Mouse (Mus musculus): Measurements from ENCODE around the gene Edil3.

DNA sequence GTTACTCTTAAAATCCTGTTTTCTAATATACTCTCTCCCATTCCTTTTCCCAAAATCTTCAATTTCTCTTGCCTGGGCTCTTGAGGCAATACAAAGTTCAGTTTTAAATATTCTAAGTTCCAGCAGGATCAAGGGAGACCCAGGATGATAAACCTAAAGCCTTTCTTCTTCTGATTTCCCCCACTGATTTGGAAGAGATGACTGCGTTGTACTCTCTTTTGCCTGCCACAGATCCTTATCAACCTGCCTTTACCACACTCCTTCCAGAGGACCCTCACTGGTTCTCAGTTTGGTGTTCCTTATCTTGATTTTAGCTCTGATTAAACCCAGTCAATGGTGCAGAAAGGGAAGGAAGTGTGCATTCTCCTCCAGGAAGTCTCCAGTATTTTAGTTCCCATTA, 435.6 kb downstream of the Edil3 start:
- no peak for TF ChIP-seq CTCF (conservative IDR thresholded peaks at IDR 0.05; ENCODE audit: insufficient read depth, insufficient read length, low read depth, low read length)
- no peak for TF ChIP-seq POLR2A (IDR thresholded peaks at IDR 0.05; ENCODE audit: low read depth, low read length)

Data from kidney, adult 2 months (tissue).